Mouse (Mus musculus) liver, embryonic 11.5 days (tissue): Measurements from ENCODE around the gene Kif2a. TPM values are rescaled to one million over a fixed set of nuclear protein-coding genes. Genes with fewer than 3 reads are reported as not detected.
A peak's percentile ranks its signal among the peaks of the same experiment; 100 is the strongest.

Experiments used
- ATAC-seq: fragments of 200-750 bp; cut with Nextera tagmentation; replicated peaks from 2 replicates; pipeline ENCODE4 v1.8.0; 2017; ENCODE audit warnings: moderate number of reproducible peaks, mild to moderate bottlenecking, moderate TSS enrichment, moderate library complexity; ENCODE audit not compliant: low FRiP score
- DNase-seq: peaks from one replicate; pipeline ENCODE4 v3.0.0-alpha.2; 2017; ENCODE audit warnings: low spot score
- H3K27ac ChIP-seq: fragments of 300-500 bp; sonication (generic); 2 replicates; pipeline ENCODE4 v1.5.1; 2014; ENCODE audit warnings: mild to moderate bottlenecking, low read depth, low read length, control low read depth
- H3K27me3 ChIP-seq: fragments of 300-500 bp; sonication (generic); replicated peaks from 2 replicates; pipeline ENCODE4 v1.6.1; 2014; ENCODE audit warnings: low read length, mixed read lengths; ENCODE audit not compliant: control insufficient read depth, insufficient read depth
- H3K36me3 ChIP-seq: fragments of 300-500 bp; sonication (generic); 2 replicates; pipeline ENCODE4 v1.6.1; 2014; ENCODE audit warnings: mild to moderate bottlenecking, low read length, moderate library complexity, mixed read lengths; ENCODE audit not compliant: control insufficient read depth, insufficient read depth
- H3K4me1 ChIP-seq: fragments of 300-500 bp; sonication (generic); replicated peaks from 2 replicates; pipeline ENCODE4 v1.6.1; 2014; ENCODE audit warnings: low read length, mixed read lengths; ENCODE audit not compliant: control insufficient read depth, insufficient read depth
- H3K4me2 ChIP-seq: fragments of 300-500 bp; sonication (generic); 2 replicates; pipeline ENCODE4 v1.6.1; 2014; ENCODE audit warnings: mild to moderate bottlenecking, control low read depth, moderate library complexity
- H3K4me3 ChIP-seq: fragments of 300-500 bp; sonication (generic); 2 replicates; pipeline ENCODE4 v1.5.1; 2014; ENCODE audit warnings: low read depth, low read length, control low read depth
- H3K9ac ChIP-seq: fragments of 300-500 bp; sonication (generic); 2 replicates; pipeline ENCODE4 v1.6.1; 2014; ENCODE audit warnings: low read depth, low read length, control low read depth
- H3K9me3 ChIP-seq: fragments of 300-500 bp; sonication (generic); 2 replicates; pipeline ENCODE4 v1.6.1; 2016; ENCODE audit warnings: low read length, inconsistent platforms, mixed read lengths; ENCODE audit not compliant: control insufficient read depth
- WGBS: fragments of 180-500 bp; shearing (Covaris S2); extraction: QIAGEN DNeasy Blood & Tissue Kit; methylation state at CpG from one replicate; pipeline ENCODE4 v1.1.7; 2014; 5-methylcytosine and 5-hydroxymethylcytosine counted together
- polyA plus RNA-seq: library from polyadenylated mRNA; unstranded; fragments of >200 nt; fragmentation: Nextera tagmentation; extraction: Ambion mirVana; gene quantifications from 2 replicates; pipeline ENCODE4 v1.2.1, GENCODE M21; 2014

Gene Kif2a
- polyA plus RNA-seq, 1 experiment from 2014 or later = 22.0 TPM

- DNase-seq (no peak), ATAC-seq (no peak)
- no peak overlapping the region for H3K27ac ChIP-seq
- no peak overlapping the region for H3K4me2 ChIP-seq
- H3K27me3 ChIP-seq = no peaks in the 10 kb centered on the region
- H3K9me3 ChIP-seq = no peaks in the 10 kb centered on the region
- 78% methylated on average over 4 of the region's 4 CpGs for WGBS
- H3K9ac ChIP-seq = no peak overlapping the region
- H3K36me3 ChIP-seq = no peaks in the 10 kb centered on the region
- no peak overlapping the region for H3K4me3 ChIP-seq
- no peaks in the 10 kb centered on the region; the same call in 1 of the 2 replicates for H3K4me1 ChIP-seq
These were observed 32.6 kb upstream of the Kif2a start for GRCm38 (mm10) chr13:107054496-107054895.

DNA sequence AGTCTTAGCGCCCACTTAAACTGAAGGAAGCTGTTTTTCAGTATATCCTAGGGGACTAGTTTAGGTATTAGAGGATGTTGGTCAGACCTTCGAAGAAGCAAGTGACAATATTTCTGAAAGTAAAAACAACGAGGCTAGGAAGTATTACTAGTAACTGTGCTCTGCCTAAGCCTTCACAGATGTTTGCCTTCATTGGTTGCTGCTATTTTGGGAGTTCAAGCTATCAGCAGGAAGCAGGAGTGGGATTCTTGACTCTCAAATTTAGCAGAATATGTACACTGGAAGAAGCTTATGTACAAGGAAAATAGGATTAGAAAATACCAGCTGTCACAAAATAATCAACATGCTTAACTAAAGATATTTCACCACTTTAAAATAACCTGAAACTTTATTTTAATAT lies 29.4 kb upstream of the Kif2a start:
- no peak overlapping the region for H3K27ac ChIP-seq
- H3K9me3 ChIP-seq = no peaks in the 10 kb centered on the region
- no peaks in the 10 kb centered on the region; the same call in 1 of the 2 replicates for H3K4me1 ChIP-seq
- H3K27me3 ChIP-seq = no peaks in the 10 kb centered on the region
- H3K4me2 ChIP-seq = no peak overlapping the region
- H3K36me3 ChIP-seq = no peaks in the 10 kb centered on the region
- 48% methylated on average over 3 of the region's 3 CpGs for WGBS
- ATAC-seq = peak; percentile 66
- H3K4me3 ChIP-seq = no peak overlapping the region
- no peak overlapping the region for H3K9ac ChIP-seq
- no peak for DNase-seq

GRCm38 (mm10) chr13:107044229-107044628 lies 22.3 kb upstream of the Kif2a start:
- Histone ChIP-seq H3K9ac (no peak overlapping the region), H3K4me1 (no peaks in the 10 kb centered on the region), H3K4me2 (no peak overlapping the region), H3K27me3 (no peaks in the 10 kb centered on the region), H3K4me3 (no peak overlapping the region), H3K36me3 (no peaks in the 10 kb centered on the region), H3K9me3 (no peaks in the 10 kb centered on the region), H3K27ac (no peak overlapping the region)
- 28% methylated on average over 5 of the region's 5 CpGs for WGBS
- no peak for DNase-seq
- 0 out of 2 replicates have a peak, but pooled peaks have one; percentile 10 for ATAC-seq

GRCm38 (mm10) chr13:107042551-107042950 lies 20.6 kb upstream of the Kif2a start:
- 77% methylated on average over 6 of the region's 6 CpGs for WGBS
- H3K4me2 ChIP-seq = no peak overlapping the region
- no peaks in the 10 kb centered on the region for H3K36me3 ChIP-seq
- DNase-seq = no peak
- H3K4me1 ChIP-seq = no peaks in the 10 kb centered on the region
- H3K9me3 ChIP-seq = no peaks in the 10 kb centered on the region
- no peak for ATAC-seq
- H3K27me3 ChIP-seq = no peaks in the 10 kb centered on the region
- H3K4me3 ChIP-seq = no peak overlapping the region
- no peak overlapping the region for H3K27ac ChIP-seq
- H3K9ac ChIP-seq = no peak overlapping the region

DNA sequence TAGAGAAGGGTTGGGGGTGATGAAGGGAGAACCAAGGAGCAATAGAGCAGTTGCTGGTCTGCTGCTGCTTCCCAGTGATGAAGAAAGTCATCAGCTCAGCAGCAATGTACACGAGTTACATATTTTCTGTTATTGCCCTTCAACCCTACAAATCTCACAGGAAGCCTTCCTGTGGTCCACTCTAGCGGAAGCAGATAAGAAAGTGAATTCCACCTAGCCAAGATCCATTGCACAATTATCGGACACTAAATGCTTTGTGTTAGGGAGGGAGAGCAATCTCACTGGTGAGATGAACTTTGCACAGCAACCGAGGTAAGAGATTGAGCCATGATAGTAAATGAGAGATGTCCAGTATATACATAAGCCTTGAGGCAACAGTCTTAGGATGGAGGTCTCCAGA lies 17.6 kb upstream of the Kif2a start:
- Histone ChIP-seq H3K4me3 (no peak overlapping the region), H3K36me3 (no peaks in the 10 kb centered on the region), H3K4me2 (no peak overlapping the region), H3K9ac (no peak overlapping the region), H3K27ac (no peak overlapping the region), H3K9me3 (no peaks in the 10 kb centered on the region), H3K4me1 (0 out of 2 replicates have a peak, but pooled peaks cover 5% of the 10 kb centered on the region), H3K27me3 (no peaks in the 10 kb centered on the region)
- DNase-seq (no peak), ATAC-seq (no peak)
- WGBS = 46% methylated on average over 4 of the region's 4 CpGs

DNA sequence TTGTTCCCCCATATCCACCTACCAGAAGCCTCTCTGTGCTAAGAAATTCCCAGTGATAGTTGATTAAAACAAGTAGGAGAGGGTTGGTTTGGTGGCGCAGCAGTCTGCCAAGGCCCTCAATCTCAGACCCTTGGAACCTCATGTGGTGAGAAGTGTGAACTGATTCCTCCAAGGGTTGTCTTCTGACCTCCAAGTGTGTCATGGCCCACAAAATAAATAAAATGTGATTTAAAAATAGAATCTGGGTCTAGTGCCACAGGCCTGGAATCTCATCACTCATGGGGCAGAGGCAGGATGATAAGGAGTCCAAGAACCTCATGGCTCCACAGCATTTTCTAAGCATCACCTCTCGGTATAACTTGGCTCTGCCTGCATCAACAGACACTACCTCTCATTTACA lies 16.4 kb upstream of the Kif2a start:
- whole genome bisulfite sequencing = 87% methylated on average over 2 of the region's 2 CpGs
- DNase-seq = no peak
- H3K9me3 ChIP-seq = no peaks in the 10 kb centered on the region
- H3K9ac ChIP-seq = no peak overlapping the region
- H3K27me3 ChIP-seq = no peaks in the 10 kb centered on the region
- no peak for ATAC-seq
- H3K4me3 ChIP-seq = no peak overlapping the region
- H3K4me1 ChIP-seq = 0 out of 2 replicates have a peak, but pooled peaks cover 5% of the 10 kb centered on the region
- no peak overlapping the region for H3K4me2 ChIP-seq
- H3K36me3 ChIP-seq = no peaks in the 10 kb centered on the region
- H3K27ac ChIP-seq = no peak overlapping the region

DNA sequence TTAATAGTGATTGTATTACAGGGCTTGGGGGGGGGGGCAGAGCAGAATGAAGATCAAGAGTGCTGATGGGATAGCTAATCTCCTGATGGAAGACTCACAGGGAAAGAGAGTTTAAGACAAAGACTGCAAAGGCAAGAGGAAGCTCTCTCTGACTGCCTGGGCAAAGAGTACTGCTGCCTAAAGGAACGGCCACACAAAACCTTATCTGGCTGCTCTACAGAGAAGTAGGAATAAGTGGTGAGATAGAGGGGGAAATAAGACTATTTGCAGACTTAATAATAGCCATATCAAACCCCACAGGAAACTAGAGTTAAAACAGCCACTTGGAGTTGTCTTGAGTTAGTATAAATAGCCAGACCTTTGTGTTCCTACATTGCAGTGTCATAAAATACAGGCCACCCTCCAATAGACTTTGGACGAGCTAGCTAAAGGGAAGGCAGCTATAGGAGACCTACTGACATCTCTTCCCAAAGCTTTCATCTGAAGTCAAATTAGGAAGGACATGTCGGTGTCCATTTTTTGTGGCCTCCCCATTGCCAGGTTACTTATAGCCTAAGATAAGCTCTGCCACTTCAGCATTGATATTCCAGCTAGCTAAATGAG lies 13.7 kb upstream of the Kif2a start:
- DNase-seq = no peak
- no peak for ATAC-seq
- whole genome bisulfite sequencing = 50% methylated on average over 3 of the region's 3 CpGs
- Histone ChIP-seq H3K4me1 (0 out of 2 replicates have a peak, but pooled peaks cover 5% of the 10 kb centered on the region), H3K36me3 (no peaks in the 10 kb centered on the region), H3K4me2 (no peak overlapping the region), H3K27me3 (no peaks in the 10 kb centered on the region), H3K27ac (no peak overlapping the region), H3K9ac (no peak overlapping the region), H3K9me3 (no peaks in the 10 kb centered on the region), H3K4me3 (no peak overlapping the region)

GRCm38 (mm10) chr13:107035078-107035477 lies 13.2 kb upstream of the Kif2a start:
- H3K36me3 ChIP-seq = no peaks in the 10 kb centered on the region
- 83% methylated on average over 4 of the region's 4 CpGs for WGBS
- ATAC-seq (no peak), DNase-seq (no peak)
- H3K9ac ChIP-seq = no peak overlapping the region
- H3K4me2 ChIP-seq = 0 out of 2 replicates have a peak overlapping the region, but pooled peaks have one; percentile 2
- no peak overlapping the region for H3K27ac ChIP-seq
- H3K4me3 ChIP-seq = no peak overlapping the region
- 0 out of 2 replicates have a peak, but pooled peaks cover 5% of the 10 kb centered on the region for H3K4me1 ChIP-seq
- H3K27me3 ChIP-seq = no peaks in the 10 kb centered on the region
- no peaks in the 10 kb centered on the region for H3K9me3 ChIP-seq
